In the genomic region with DNA sequence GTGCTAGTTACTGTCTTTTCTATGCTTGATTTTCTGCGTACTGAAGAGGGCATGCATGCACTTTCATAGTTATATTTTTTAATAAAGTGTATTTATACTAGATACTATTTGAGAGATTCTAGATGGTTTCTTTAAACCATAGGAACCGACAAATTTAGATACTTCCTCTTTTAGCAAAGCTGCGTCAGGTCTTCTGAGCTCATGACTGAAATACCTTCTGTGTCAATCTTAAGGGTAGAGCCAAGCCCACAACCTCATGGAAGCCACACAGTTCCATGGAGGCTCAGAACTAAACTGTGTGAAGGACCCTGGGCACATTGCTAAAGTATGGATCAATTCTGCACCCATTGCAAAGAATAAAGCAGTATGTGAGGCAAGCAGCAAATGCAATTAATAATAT, we compare ENCODE assay signal across 20 mouse cellular contexts. TPM values are rescaled to one million over a fixed set of nuclear protein-coding genes. Genes with fewer than 3 reads are reported as not detected.
"Had no signal": no experiment of that assay in that cellular context is flagged by ENCODE, and none has a peak within 500 bp of the region (broad histone marks: within the 10 kb centered on the region; RNA-seq: fewer than 3 reads in every experiment).

No protein-coding gene starts in this region.

- H3K4me1 ChIP-seq: midbrain, embryonic 10.5 days; midbrain, embryonic 12.5 days had no signal

- H3K4me3 ChIP-seq: midbrain, embryonic 10.5 days; midbrain, embryonic 12.5 days; myocyte; neural tube, embryonic 13.5 days; neural tube, embryonic 15.5 days had no signal

- DNase-seq: lung, embryonic 14.5 days; lung, postnatal 10 days; lung, postnatal 4 days; midbrain, embryonic 14.5 days; retina, postnatal 1 day; right cerebral cortex, adult 18-20 months; right cerebral cortex, postnatal 25 days; right cerebral cortex, postnatal 4 days; spleen, adult 18-20 months; thymus, adult 18-20 months; thymus, postnatal 14 days; thymus, postnatal 36 days had no signal

- H3K36me3 ChIP-seq: midbrain, embryonic 10.5 days; midbrain, embryonic 12.5 days; neural tube, embryonic 13.5 days; neural tube, embryonic 15.5 days had no signal

- H3K27me3 ChIP-seq: midbrain, embryonic 12.5 days; neural tube, embryonic 13.5 days; neural tube, embryonic 15.5 days had no signal

- ATAC-seq: midbrain, embryonic 16.5 days had no signal

- H3K27ac ChIP-seq: midbrain, embryonic 10.5 days; midbrain, embryonic 12.5 days; neural tube, embryonic 13.5 days; neural tube, embryonic 15.5 days had no signal

- H3K4me2 ChIP-seq: lung, embryonic 14.5 days; midbrain, embryonic 12.5 days; neural tube, embryonic 13.5 days; neural tube, embryonic 15.5 days had no signal

- H3K9me3 ChIP-seq: midbrain, embryonic 10.5 days; midbrain, embryonic 12.5 days; neural tube, embryonic 13.5 days; neural tube, embryonic 15.5 days had no signal

- H3K9ac ChIP-seq: lung, embryonic 14.5 days; midbrain, embryonic 12.5 days; neural tube, embryonic 13.5 days; neural tube, embryonic 15.5 days had no signal

RNA-seq across cellular contexts. Expression of a gene that starts 39.9 kb away (rescaled TPM):
- total RNA-seq: megakaryocyte, adult 5-6 weeks; megakaryocyte-erythroid progenitor cell, adult 5-6 weeks had no signal
- polyA plus RNA-seq: myocyte had no signal
